Mouse (Mus musculus) CH12.LX (cell line): ENCODE results near the gene Vwa5b2. TPM values are rescaled to one million over a fixed set of nuclear protein-coding genes. Genes with fewer than 3 reads are reported as not detected.

Source experiments
- DNase-seq: peaks from one replicate; pipeline ENCODE4 v3.0.0-alpha.2; 2013; ENCODE audit errors: extremely low read depth
- H3K27ac ChIP-seq: 2 replicates; pipeline ENCODE4 v1.5.1; 2012; ENCODE audit warnings: low read depth, mild to moderate bottlenecking, control low read depth, moderate library complexity; ENCODE audit not compliant: insufficient read depth
- H3K27me3 ChIP-seq: replicated peaks from 2 replicates; pipeline ENCODE3; 2012; ENCODE audit warnings: inconsistent platforms
- H3K36me3 ChIP-seq, 2 experiments: replicated peaks in 1 of 2; 2 replicates each; pipeline versions ENCODE3 to v1.6.1; 2012; ENCODE audit warnings: inconsistent platforms in 1 of 2, low read length in 1 of 2, mild to moderate bottlenecking in 1 of 2, mixed read lengths in 1 of 2, moderate library complexity in 1 of 2; ENCODE audit not compliant: control insufficient read depth in 1 of 2, insufficient read depth in 1 of 2
- H3K4me1 ChIP-seq, 2 experiments: 2 replicates each; pipeline ENCODE4 v1.6.1; 2012; ENCODE audit warnings: inconsistent platforms in 1 of 2, moderate library complexity in 1 of 2; ENCODE audit not compliant: insufficient read depth in 2 of 2, control insufficient read depth in 1 of 2
- H3K4me2 ChIP-seq: 2 replicates; pipeline ENCODE4 v1.6.1; 2012; ENCODE audit warnings: low read depth, mild to moderate bottlenecking, control low read depth; ENCODE audit not compliant: poor library complexity, insufficient read depth, severe bottlenecking
- H3K4me3 ChIP-seq, 3 experiments: fragments of 150-350 bp in 1 of 3; sonication (generic) in 1 of 3; replicated peaks in 1 of 3; 2 replicates each; pipeline versions ENCODE3 to v1.5.1; 2011 to 2012; ENCODE audit warnings: low read depth in 2 of 3, low read length in 2 of 3, mild to moderate bottlenecking in 2 of 3, moderate library complexity in 2 of 3, control low read depth in 1 of 3, improper control_type of control experiment in 1 of 3, inconsistent platforms in 1 of 3, mixed read lengths in 1 of 3; ENCODE audit not compliant: poor library complexity in 1 of 3
- H3K79me2 ChIP-seq: replicated peaks from 2 replicates; pipeline ENCODE4 v1.6.1; 2012; ENCODE audit warnings: mild to moderate bottlenecking, moderate library complexity; ENCODE audit not compliant: control insufficient read depth, poor library complexity, insufficient read depth, severe bottlenecking; ENCODE audit errors: extremely low read depth
- H3K9ac ChIP-seq: 2 replicates; pipeline ENCODE4 v1.6.1; 2012; ENCODE audit warnings: low read depth, mild to moderate bottlenecking, control low read depth, moderate library complexity; ENCODE audit not compliant: insufficient read depth
- H3K9me3 ChIP-seq: replicated peaks from 2 replicates; pipeline ENCODE3; 2012; ENCODE audit warnings: low read length, inconsistent platforms, mixed read lengths
- BHLHE40 ChIP-seq: IDR thresholded peaks from 2 replicates; pipeline ENCODE4 v1.6.1; 2011; ENCODE audit warnings: mild to moderate bottlenecking, low read depth, low read length, improper control_type of control experiment
- CHD2 ChIP-seq: IDR thresholded peaks from 2 replicates; pipeline ENCODE4 v1.6.1; 2011; ENCODE audit warnings: low read length, improper control_type of control experiment
- CTCF ChIP-seq, 2 experiments: IDR thresholded peaks in 1 of 2; conservative IDR thresholded peaks in 1 of 2; 2 replicates each; pipeline ENCODE4 v1.5.1; 2011 to 2012; ENCODE audit warnings: low read depth in 2 of 2, low read length in 2 of 2, improper control_type of control experiment in 1 of 2, inconsistent platforms in 1 of 2, mild to moderate bottlenecking in 1 of 2, moderate library complexity in 1 of 2
- E2F4 ChIP-seq: IDR thresholded peaks from 2 replicates; pipeline ENCODE4 v1.6.1; 2011; ENCODE audit warnings: low read depth, low read length, improper control_type of control experiment; ENCODE audit not compliant: insufficient replicate concordance
- ELF1 ChIP-seq: IDR thresholded peaks from 2 replicates; pipeline ENCODE4 v1.6.1; 2014; ENCODE audit warnings: low read depth, mild to moderate bottlenecking, inconsistent platforms, low read length, improper control_type of control experiment
- GABPA ChIP-seq: IDR thresholded peaks from 2 replicates; pipeline ENCODE4 v1.6.1; 2012; ENCODE audit warnings: low read depth, low read length, improper control_type of control experiment, inconsistent platforms; ENCODE audit not compliant: insufficient replicate concordance
- IRF4 ChIP-seq: IDR thresholded peaks from 2 replicates; pipeline ENCODE4 v1.6.1; 2014; ENCODE audit warnings: low read depth, mild to moderate bottlenecking, inconsistent platforms, low read length, improper control_type of control experiment
- JUND ChIP-seq: conservative IDR thresholded peaks from 2 replicates; pipeline ENCODE4 v1.6.1; 2011; ENCODE audit warnings: low read depth, low read length, improper control_type of control experiment
- MAX ChIP-seq: IDR thresholded peaks from 2 replicates; pipeline ENCODE4 v1.6.1; 2011; ENCODE audit warnings: low read length, improper control_type of control experiment
- MAZ ChIP-seq: IDR thresholded peaks from 2 replicates; pipeline ENCODE4 v1.6.1; 2012; ENCODE audit warnings: low read depth, mild to moderate bottlenecking, inconsistent platforms, low read length, improper control_type of control experiment, moderate library complexity
- MEF2A ChIP-seq: IDR thresholded peaks from 2 replicates; pipeline ENCODE4 v1.6.1; 2014; ENCODE audit warnings: low read depth, mild to moderate bottlenecking, inconsistent platforms, low read length, improper control_type of control experiment, borderline replicate concordance
- MXI1 ChIP-seq: IDR thresholded peaks from 2 replicates; pipeline ENCODE4 v1.6.1; 2011; ENCODE audit warnings: mild to moderate bottlenecking, low read depth, low read length, improper control_type of control experiment
- MYC ChIP-seq: IDR thresholded peaks from 2 replicates; pipeline ENCODE4 v1.6.1; 2011; ENCODE audit warnings: low read depth, mild to moderate bottlenecking, improper control_type of control experiment, low read length
- PAX5 ChIP-seq: IDR thresholded peaks from 2 replicates; pipeline ENCODE4 v1.6.1; 2012; ENCODE audit warnings: low read length, inconsistent platforms, mixed read lengths
- POLR2AphosphoS2 ChIP-seq: IDR thresholded peaks from 2 replicates; pipeline ENCODE4 v1.6.1; 2011; ENCODE audit warnings: low read depth, low read length, improper control_type of control experiment
- RCOR1 ChIP-seq: conservative IDR thresholded peaks from 2 replicates; pipeline ENCODE4 v1.6.1; 2012; ENCODE audit warnings: low read depth, mild to moderate bottlenecking, inconsistent platforms, low read length, improper control_type of control experiment
- SMC3 ChIP-seq: IDR thresholded peaks from 2 replicates; pipeline ENCODE4 v1.6.1; 2011; ENCODE audit warnings: low read depth, low read length, improper control_type of control experiment
- TCF12 ChIP-seq: IDR thresholded peaks from 2 replicates; pipeline ENCODE4 v1.6.1; 2014; ENCODE audit warnings: low read depth, mild to moderate bottlenecking, inconsistent platforms, low read length, improper control_type of control experiment
- UBTF ChIP-seq: IDR thresholded peaks from 2 replicates; pipeline ENCODE4 v1.6.1; 2012; ENCODE audit warnings: low read depth, mild to moderate bottlenecking, inconsistent platforms, low read length, improper control_type of control experiment, moderate library complexity
- USF1 ChIP-seq: IDR thresholded peaks from 2 replicates; pipeline ENCODE4 v1.6.1; 2014; ENCODE audit warnings: low read depth, mild to moderate bottlenecking, inconsistent platforms, low read length, improper control_type of control experiment
- ZMIZ1 ChIP-seq: IDR thresholded peaks from 2 replicates; pipeline ENCODE4 v1.6.1; 2012; ENCODE audit warnings: low read depth, mild to moderate bottlenecking, inconsistent platforms, low read length, improper control_type of control experiment
- ZNF384 ChIP-seq: IDR thresholded peaks from 2 replicates; pipeline ENCODE4 v1.6.1; 2012; ENCODE audit warnings: low read depth, low read length, improper control_type of control experiment, inconsistent platforms
- dilution Hi-C: fragments of 300-500 bp; cut with MboI; formaldehyde crosslinking; loops from 2 replicates; pipeline ENCODE4 v1.14.3; 2020; ENCODE audit warnings: low sequenced_read_pairs; ENCODE audit not compliant: extremely low pct_unique_long_range_greater_than_20kb, extremely low pct_ligation_motif_present
- in situ Hi-C: fragments of 300-500 bp; cut with MboI; formaldehyde crosslinking; loops from 3 replicates; pipeline ENCODE4 v1.14.3; 2019; ENCODE audit warnings: low sequenced_read_pairs, low pct_ligation_motif_present, low pct_unique_long_range_greater_than_20kb, mixed read lengths
- polyA plus RNA-seq: library from polyadenylated mRNA; unstranded; fragments of >175 nt; gene quantifications from 2 replicates; pipeline ENCODE4 v1.2.1, GENCODE M21; 2012; ENCODE audit warnings: low read depth; ENCODE audit not compliant: insufficient read length
- total RNA-seq, 2 experiments: library from RNA; depleted of rRNA; stranded (reverse); fragments of 300-350 nt in 1 of 2; fragments of >200 nt in 1 of 2; gene quantifications; 2 replicates each; pipeline ENCODE4 v1.2.3; 2012 to 2014

Gene Vwa5b2
- total and polyA plus RNA-seq, 3 experiments: 0.29 TPM; not detected in 2

- H3K79me2 ChIP-seq: 0 out of 2 replicates have a peak, but pooled peaks cover 4% of the 10 kb centered on the region
- in situ Hi-C loops (no loop called here), dilution Hi-C loops (no loop called here)
- no peak for DNase-seq
- no peaks in the 10 kb centered on the region for H3K27me3 ChIP-seq
- H3K27ac ChIP-seq: no peak overlapping the region
- no peak overlapping the region for H3K9ac ChIP-seq
- peaks cover 0 to 2% of the 10 kb centered on the region in 2 experiments; a peak in 2 of 4 replicates for H3K4me1 ChIP-seq
- no peak overlapping the region for H3K4me3 ChIP-seq
- H3K4me2 ChIP-seq: no peak overlapping the region
- no peaks in the 10 kb centered on the region for H3K9me3 ChIP-seq
- TF ChIP-seq TCF12: no peak
- TF ChIP-seq MAX: no peak
- no peak for TF ChIP-seq MAZ
- TF ChIP-seq UBTF: no peak
- peaks cover 77 to 91% of the 10 kb centered on the region in 2 experiments for H3K36me3 ChIP-seq
Observed at GRCm38 (mm10) chr16:20555000-20555399, 34.3 kb upstream of the Vwa5b2 start.

- DNase-seq: no peak
- Histone ChIP-seq H3K36me3 (peaks cover 78 to 93% of the 10 kb centered on the region in 2 experiments), H3K4me1 (no peaks in the 10 kb centered on the region), H3K27ac (no peak overlapping the region), H3K9ac (no peak overlapping the region), H3K9me3 (no peaks in the 10 kb centered on the region), H3K4me2 (no peak overlapping the region), H3K27me3 (no peaks in the 10 kb centered on the region), H3K4me3 (no peak overlapping the region), H3K79me2 (no peaks in the 10 kb centered on the region)
- dilution Hi-C loops: no loop called here
- in situ Hi-C loops: no loop called here
- TF ChIP-seq E2F4 (no peak), CTCF (conservative IDR thresholded peaks at IDR 0.05 in 1 of 2, IDR thresholded peaks at IDR 0.05 in 1 of 2; ENCODE audit: low read depth in 2 of 2, low read length in 2 of 2) (no peak), ZMIZ1 (no peak), ELF1 (no peak), POLR2AphosphoS2 (no peak), JUND (no peak), USF1 (no peak), MEF2A (no peak), ZNF384 (no peak), BHLHE40 (no peak), SMC3 (no peak), IRF4 (no peak), CHD2 (no peak), PAX5 (no peak), MYC (no peak), RCOR1 (no peak), MXI1 (no peak), GABPA (no peak)
Observed at GRCm38 (mm10) chr16:20557381-20557780, 31.9 kb upstream of the Vwa5b2 start.
